Mouse (Mus musculus) hematopoietic stem cell, adult 5-6 weeks (primary cell): ENCODE data around the gene Cryl1. TPM values are rescaled to one million over a fixed set of nuclear protein-coding genes. Genes with fewer than 3 reads are reported as not detected.

Experiments
- ATAC-seq, 2 experiments: fragments of 125-278 bp in 1 of 2; replicated peaks in 1 of 2; 2 replicates each; pipeline ENCODE4 v1.8.0; 2016 to 2017; ENCODE audit warnings: inconsistent platforms in 2 of 2, mild to moderate bottlenecking in 2 of 2, moderate number of reproducible peaks in 2 of 2, low read depth in 1 of 2, moderate TSS enrichment in 1 of 2; ENCODE audit not compliant: low FRiP score in 2 of 2, poor library complexity in 2 of 2, severe bottlenecking in 2 of 2, insufficient read depth in 1 of 2, low TSS enrichment in 1 of 2
- total RNA-seq: library from RNA; stranded (forward); fragments of 172-1452, 232-1000 nt; gene quantifications from 2 replicates; pipeline ENCODE4 v1.2.3, GENCODE M21; 2017

The Cryl1 gene
- total RNA-seq, 1 experiment from 2014 or later, result 17.1 TPM

DNA sequence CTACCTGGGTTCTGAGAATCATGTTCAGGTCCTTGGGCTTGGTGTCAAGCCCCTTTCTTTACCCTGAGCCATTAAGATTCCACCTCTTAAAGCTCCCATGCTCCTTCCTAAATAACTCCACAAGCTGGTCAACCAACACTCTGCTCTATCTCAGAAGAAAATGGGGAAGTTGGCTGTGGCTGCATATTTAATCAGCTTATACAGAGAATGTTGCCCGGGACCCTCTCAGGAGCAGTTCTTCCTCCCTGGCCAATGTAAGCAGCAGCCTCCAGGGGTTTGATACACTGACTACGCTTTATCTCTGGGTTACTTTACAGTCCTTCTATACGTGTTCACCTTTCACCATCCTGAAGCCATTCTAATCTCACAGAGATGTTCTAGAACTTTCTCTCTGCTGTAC lies 117.5 kb downstream of the Cryl1 start:
- ATAC-seq, result 0 out of 4 replicates have a peak, but pooled peaks of 1 of the 2 experiments have one; percentile 32

- ATAC-seq, result no peak
Observed at GRCm38 (mm10) chr14:57276481-57277012, 121.8 kb downstream of the Cryl1 start.

DNA sequence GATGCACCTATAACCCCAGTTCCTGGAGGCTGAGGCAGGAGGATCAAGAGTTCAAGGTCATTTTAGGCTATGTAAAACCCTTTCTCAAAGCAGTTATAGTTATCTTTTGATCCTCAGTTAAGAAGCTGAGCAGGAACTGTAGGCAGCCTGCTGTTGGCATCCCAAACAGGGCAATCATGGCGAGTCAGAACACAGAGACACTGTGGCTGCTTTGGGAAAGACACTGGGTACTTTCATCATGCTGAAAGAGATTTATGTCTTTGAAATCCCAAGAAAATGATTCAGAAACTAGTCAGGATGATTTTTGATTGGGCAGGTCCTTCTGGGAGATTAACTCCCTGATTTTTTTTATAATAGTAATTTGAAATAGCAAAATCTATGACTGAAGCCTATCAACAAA lies 126.0 kb downstream of the Cryl1 start:
- ATAC-seq, result no peak

GRCm38 (mm10) chr14:57271861-57272260 lies 126.5 kb downstream of the Cryl1 start:
- no peak for ATAC-seq

DNA sequence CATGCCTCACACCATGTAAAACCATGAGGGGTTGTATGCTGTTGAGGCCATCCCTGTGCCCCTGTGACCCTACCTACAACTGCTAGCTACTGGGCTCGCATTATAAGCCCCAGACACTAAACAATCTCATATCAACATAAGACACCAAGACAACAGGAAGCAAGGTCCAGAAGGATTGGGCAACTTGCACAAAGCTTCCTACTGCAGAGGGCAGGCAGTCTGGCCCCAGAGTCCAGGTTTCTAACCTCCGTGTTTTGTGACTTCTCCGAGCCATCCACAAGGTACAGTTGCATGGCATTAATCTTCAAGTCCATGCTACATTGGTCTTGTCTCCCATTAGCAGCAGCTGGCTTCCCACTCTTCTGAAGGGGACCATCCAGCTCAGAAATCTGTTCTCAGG lies 129.4 kb downstream of the Cryl1 start:
- no peak for ATAC-seq

DNA sequence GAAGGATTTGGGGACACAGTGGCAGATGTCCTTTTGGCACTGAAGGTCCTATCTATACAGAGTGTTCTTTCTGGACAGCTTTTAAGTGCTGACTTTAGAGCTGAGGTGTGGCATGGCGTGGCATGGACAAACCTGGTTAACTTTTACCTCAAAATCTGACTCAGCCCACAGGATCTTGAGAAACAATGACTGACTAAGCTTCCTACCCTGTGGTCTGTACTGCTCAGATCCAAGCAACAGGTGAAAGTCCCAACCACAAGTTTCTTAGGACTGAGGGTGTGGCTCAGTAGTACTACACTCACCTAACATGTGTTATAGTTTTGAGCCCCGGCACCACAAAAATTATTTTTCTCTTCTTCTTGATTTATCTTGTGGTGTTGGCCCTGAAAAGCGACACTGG lies 130.0 kb downstream of the Cryl1 start:
- no peak for ATAC-seq

DNA sequence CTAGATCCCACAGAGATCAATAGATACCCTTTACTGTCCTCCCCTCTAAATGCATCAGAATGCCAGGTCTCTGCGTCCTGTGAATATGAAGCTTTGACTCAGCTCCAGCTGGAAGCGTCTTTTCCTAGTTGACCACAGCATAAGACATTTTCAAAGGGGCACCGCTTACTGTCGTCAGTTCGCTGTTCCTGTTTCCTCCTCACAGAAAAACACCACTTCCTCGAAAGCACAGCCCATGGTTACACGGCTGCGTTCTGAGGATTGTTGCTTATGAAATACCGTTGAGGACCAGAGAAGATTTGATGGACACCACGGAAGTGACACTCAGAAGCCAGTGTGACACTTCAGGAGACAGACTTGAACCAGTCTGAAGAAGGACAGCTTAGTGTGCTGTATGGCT lies 134.4 kb downstream of the Cryl1 start:
- peak; percentile 66 to 69 for ATAC-seq

- no peak for ATAC-seq
Observed at GRCm38 (mm10) chr14:57259341-57259740, 139.0 kb downstream of the Cryl1 start.

GRCm38 (mm10) chr14:57248661-57249060 lies 149.7 kb downstream of the Cryl1 start:
- ATAC-seq, result no peak

- no peak for ATAC-seq
Observed at GRCm38 (mm10) chr14:57246575-57246974, 151.8 kb downstream of the Cryl1 start.

DNA sequence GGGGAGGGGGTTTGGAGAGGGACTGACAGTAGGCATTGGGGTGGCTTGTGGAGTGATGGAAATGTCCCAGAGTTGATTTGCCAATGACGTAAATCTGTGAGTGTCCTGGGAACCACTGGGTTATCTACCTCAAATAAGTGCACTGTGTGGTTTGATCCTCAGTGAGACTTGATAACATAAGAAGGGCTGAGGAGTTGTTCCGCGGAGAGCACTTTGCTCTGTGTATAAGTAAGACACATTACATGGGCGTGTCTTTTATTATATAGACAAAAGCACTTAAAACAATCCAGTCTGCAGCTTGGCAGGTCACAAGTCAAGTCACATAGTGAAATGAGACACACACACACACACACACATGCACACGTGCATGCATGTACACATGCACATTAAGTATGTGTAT lies 155.4 kb downstream of the Cryl1 start:
- ATAC-seq, result no peak

GRCm38 (mm10) chr14:57235276-57235675 lies 163.1 kb downstream of the Cryl1 start:
- ATAC-seq, result no peak

- no peak for ATAC-seq
Observed at GRCm38 (mm10) chr14:57234711-57235110, 163.6 kb downstream of the Cryl1 start.

DNA sequence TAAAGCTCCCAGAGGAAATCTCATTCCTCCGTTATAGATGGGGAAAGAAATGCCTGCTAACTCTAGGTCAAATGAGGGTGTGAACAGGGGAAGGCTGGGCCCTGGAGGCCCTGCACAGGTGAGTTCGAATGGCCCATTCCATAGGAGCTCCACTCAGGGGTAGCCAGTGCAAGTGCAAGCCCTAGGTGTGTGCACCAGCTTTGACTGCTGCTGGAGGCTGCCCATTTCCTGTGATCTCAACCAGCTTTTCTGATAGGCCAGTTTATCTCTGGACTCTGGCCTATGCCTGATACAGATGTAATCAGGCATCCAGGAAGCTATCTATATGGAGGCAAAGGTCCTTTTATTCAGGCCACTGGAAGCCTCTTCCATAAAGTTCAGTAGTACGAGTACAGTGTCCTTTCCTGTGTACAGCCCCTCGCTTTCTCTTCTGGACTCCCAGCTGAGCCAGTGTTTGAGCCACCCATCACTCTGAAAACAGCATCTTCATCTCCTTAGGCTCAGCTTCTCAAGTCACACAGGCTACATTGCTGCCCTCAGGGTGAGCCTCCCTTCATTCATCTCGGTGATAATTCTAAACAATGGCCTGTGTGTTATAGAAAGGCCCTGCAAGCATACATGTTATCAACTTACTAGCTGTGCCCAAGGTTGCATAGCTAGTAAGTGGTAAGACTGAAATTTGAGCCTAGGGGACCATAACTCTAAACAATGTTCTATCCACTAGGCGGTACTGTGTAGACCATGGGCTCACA lies 167.9 kb downstream of the Cryl1 start:
- no peak for ATAC-seq

Other genes with a start within 250 kb of the Cryl1 start
- gene Ift88, start 25.5 kb upstream of the Cryl1 start, total RNA-seq, result 14.3 and 15.8 TPM in 2 replicates
- not detected in 2 replicates for gene Il17d, start 126.2 kb upstream of the Cryl1 start, total RNA-seq
- gene Eef1akmt1, start 173.1 kb upstream of the Cryl1 start, total RNA-seq, result 13.3 and 19.6 TPM in 2 replicates